Mouse (Mus musculus) G1E (cell line): ENCODE data around the gene Ppp1r37. TPM values are rescaled to one million over a fixed set of nuclear protein-coding genes. Genes with fewer than 3 reads are reported as not detected.
"Not testable (repeated sequence)": the region's sequence is repeated elsewhere in the genome, so short reads cannot be mapped to it uniquely, and the experiment has no call there.

Experiments
- ATAC-seq: 2 replicates; pipeline ENCODE4 v1.8.0; 2016; ENCODE audit warnings: mild to moderate bottlenecking; ENCODE audit not compliant: insufficient number of reproducible peaks, poor library complexity, low FRiP score, severe bottlenecking; ENCODE audit errors: extremely low read depth
- DNase-seq: peaks from one replicate; pipeline ENCODE4 v3.0.0; 2012; ENCODE audit warnings: low spot score
- H3K27me3 ChIP-seq: 2 replicates; pipeline ENCODE4 v1.6.1; 2012; ENCODE audit warnings: mild to moderate bottlenecking, low read length, inconsistent platforms; ENCODE audit not compliant: insufficient read depth
- H3K36me3 ChIP-seq: replicated peaks from 2 replicates; pipeline ENCODE3; 2012; ENCODE audit warnings: mild to moderate bottlenecking, inconsistent platforms
- H3K4me1 ChIP-seq: 2 replicates; pipeline ENCODE4 v1.6.1; 2012; ENCODE audit warnings: low read depth, low read length, inconsistent platforms, mixed read lengths; ENCODE audit not compliant: insufficient read depth
- H3K4me3 ChIP-seq: 2 replicates; pipeline ENCODE4 v1.5.1; 2012; ENCODE audit warnings: low read depth, mild to moderate bottlenecking, inconsistent platforms, low read length, moderate library complexity, mixed read lengths
- H3K9me3 ChIP-seq: replicated peaks from 2 replicates; pipeline ENCODE4 v1.6.1; 2012; ENCODE audit warnings: inconsistent platforms
- CTCF ChIP-seq: IDR thresholded peaks from 2 replicates; pipeline ENCODE4 v1.5.1; 2012; ENCODE audit warnings: low read depth, low read length, inconsistent platforms, mixed read lengths
- GATA1 ChIP-seq: IDR thresholded peaks from 2 replicates; pipeline ENCODE4 v1.6.1; 2012; ENCODE audit warnings: borderline replicate concordance, low read length, inconsistent platforms, mixed read lengths
- GATA2 ChIP-seq: IDR thresholded peaks from 2 replicates; pipeline ENCODE4 v1.6.1; 2012; ENCODE audit warnings: low read depth, low read length, inconsistent platforms, borderline replicate concordance
- POLR2AphosphoS5 ChIP-seq: IDR thresholded peaks from 2 replicates; pipeline ENCODE4 v1.6.1; 2012; ENCODE audit warnings: low read depth, low read length, inconsistent platforms; ENCODE audit not compliant: insufficient replicate concordance
- TAL1 ChIP-seq: conservative IDR thresholded peaks from 2 replicates; pipeline ENCODE4 v1.6.1; 2012; ENCODE audit warnings: low read depth, low read length, inconsistent platforms, mixed read lengths
- polyA plus RNA-seq: library from polyadenylated mRNA; stranded (reverse); fragments of >175 nt; gene quantifications from 2 replicates; pipeline ENCODE4 v1.2.3, GENCODE M21; 2012
- total RNA-seq, 2 experiments: library from RNA; stranded (forward) in 1 of 2; stranded (reverse) in 1 of 2; fragments of 200-1000 nt in 1 of 2; fragments of >200 nt in 1 of 2; fragmentation: Nextera tagmentation in 1 of 2; gene quantifications; 2 replicates each; pipeline ENCODE4 v1.2.3; 2014 to 2017

The Ppp1r37 gene
- total RNA-seq (2014; fragmentation: Nextera tagmentation) (22.4 and 23.0 TPM in 2 replicates), total RNA-seq (2017) (10.9 and 13.1 TPM in 2 replicates), polyA plus RNA-seq (68.4 and 71.2 TPM in 2 replicates)

DNA sequence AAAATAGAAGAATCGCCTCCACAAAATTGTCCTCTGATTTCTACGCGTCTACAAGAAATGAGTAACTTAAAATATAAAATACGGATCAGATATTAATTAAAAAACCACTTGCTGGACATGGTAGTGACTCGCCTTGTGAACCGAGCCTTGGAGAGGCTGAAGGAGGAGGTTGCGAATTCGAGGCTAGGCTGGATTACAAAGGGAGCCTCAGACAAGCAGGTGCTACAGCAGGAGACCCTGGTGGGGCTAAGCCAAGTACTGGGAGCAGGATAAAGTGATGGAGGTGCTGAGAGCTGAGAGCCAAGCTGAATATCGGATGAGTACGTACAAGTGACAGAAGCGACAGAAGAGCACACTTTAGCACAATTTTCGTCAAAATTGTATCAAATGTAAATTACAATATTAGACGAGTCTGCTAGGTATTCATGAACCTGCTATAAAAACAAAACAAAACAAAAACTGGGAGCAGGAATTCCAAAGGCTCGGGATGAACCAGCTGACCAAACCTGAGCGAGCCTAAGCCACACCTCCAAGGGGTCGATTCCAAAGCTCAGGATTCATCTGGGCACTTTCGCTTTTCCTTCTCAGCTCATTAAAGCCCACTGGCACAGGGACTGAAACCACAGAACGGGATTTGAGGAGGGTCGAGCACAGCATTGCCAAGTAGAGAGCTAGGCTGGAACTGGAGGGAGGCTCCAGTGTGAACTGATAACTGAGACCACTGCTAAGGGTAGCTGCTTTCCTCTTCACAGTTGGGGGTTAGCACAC, at the start of gene Ppp1r37:
Gene Ppp1r37 (minus strand): TSS at position 434 of the 768 bp plus-strand sequence.
- H3K36me3 ChIP-seq = peaks cover 69% of the 10 kb centered on the region
- DNase-seq = no peak

GRCm38 (mm10) chr7:19610969-19611368, 48.1 kb upstream of the Ppp1r37 start:
- ATAC-seq = no peak
- no peak overlapping the region for H3K4me3 ChIP-seq
- peaks cover 12% of the 10 kb centered on the region; the same call in 1 of the 2 replicates for H3K27me3 ChIP-seq
- H3K9me3 ChIP-seq = no peaks in the 10 kb centered on the region
- TF ChIP-seq GATA1 (no peak), POLR2AphosphoS5 (no peak), TAL1 (no peak), GATA2 (no peak), CTCF (no peak)
- DNase-seq = no peak
- peaks cover 3% of the 10 kb centered on the region; the same call in 1 of the 2 replicates for H3K4me1 ChIP-seq
- no peaks in the 10 kb centered on the region for H3K36me3 ChIP-seq

More for the DNA sequence above, at the start of gene Ppp1r37:
- TF ChIP-seq CTCF = no peak
- no peak for TF ChIP-seq TAL1
- no peak for TF ChIP-seq GATA2
- Histone ChIP-seq H3K9me3 (peaks cover 10% of the 10 kb centered on the region), H3K27me3 (no peaks in the 10 kb centered on the region), H3K4me3 (peak within 1 kb of the TSS; percentile 96), H3K4me1 (peaks cover 54% of the 10 kb centered on the region)
- no peak for ATAC-seq

GRCm38 (mm10) chr7:19609641-19610332, 46.9 kb upstream of the Ppp1r37 start:
- ATAC-seq (no peak), DNase-seq (no peak)
- no peaks in the 10 kb centered on the region for H3K36me3 ChIP-seq
- TF ChIP-seq GATA1 = no peak
- no peak for TF ChIP-seq GATA2
- no peak for TF ChIP-seq POLR2AphosphoS5
- TF ChIP-seq TAL1 = no peak
- no peak for TF ChIP-seq CTCF
- peaks cover 7% of the 10 kb centered on the region; the same call in 1 of the 2 replicates for H3K27me3 ChIP-seq
- no peaks in the 10 kb centered on the region for H3K9me3 ChIP-seq
- no peak overlapping the region for H3K4me3 ChIP-seq
- H3K4me1 ChIP-seq = no peaks in the 10 kb centered on the region; the same call in 1 of the 2 replicates

GRCm38 (mm10) chr7:19607291-19607690, 44.4 kb upstream of the Ppp1r37 start:
- TF ChIP-seq POLR2AphosphoS5 (no peak), GATA1 (no peak), TAL1 (no peak), CTCF (no peak), GATA2 (no peak)

GRCm38 (mm10) chr7:19604606-19605214, 41.8 kb upstream of the Ppp1r37 start:
- Histone ChIP-seq H3K4me1 (peaks cover 31% of the 10 kb centered on the region), H3K36me3 (peaks cover 36% of the 10 kb centered on the region), H3K4me3 (peak overlapping the region; percentile 97)
- not testable (repeated sequence) for H3K27me3 ChIP-seq, DNase-seq, H3K9me3 ChIP-seq, ATAC-seq

More at GRCm38 (mm10) chr7:19607291-19607690, 44.4 kb upstream of the Ppp1r37 start:
- ATAC-seq (no peak), DNase-seq (no peak)
- Histone ChIP-seq H3K9me3 (no peaks in the 10 kb centered on the region), H3K27me3 (peaks cover 2% of the 10 kb centered on the region; the same call in 1 of the 2 replicates), H3K36me3 (peaks cover 10% of the 10 kb centered on the region), H3K4me3 (no peak overlapping the region), H3K4me1 (peaks cover 16% of the 10 kb centered on the region)
